Mouse (Mus musculus): ENCODE results near the gene Slco1a4. TPM values are rescaled to one million over a fixed set of nuclear protein-coding genes. Genes with fewer than 3 reads are reported as not detected.

Slco1a4 gene
- polyA plus RNA-seq, 1 experiment from 2014 or later: not detected

Other genes starting within 250 kb of the Slco1a4 start
- gene Slco1b2, start 226.7 kb downstream of the Slco1a4 start, polyA plus RNA-seq (2018): not detected in 3 replicates
- not detected in 3 replicates for gene Gm5724, start 82.4 kb downstream of the Slco1a4 start, polyA plus RNA-seq (2018)
- gene Slco1a1, start 90.8 kb upstream of the Slco1a4 start, polyA plus RNA-seq (2018): not detected in 3 replicates
- not detected in 3 replicates for gene Gm6614, start 155.2 kb upstream of the Slco1a4 start, polyA plus RNA-seq (2018)